Mouse (Mus musculus): ENCODE measurements at regions not wholly inside any gene's neighbourhood (a gene's known extent, or its start where the extent isn't known, plus 50 kb on each side); places are given as distances from the start of the nearest gene placed in this dataset.

GRCm38 (mm10) chr10:19140628-19141027, 125.2 kb upstream of the Tnfaip3 start:
- DNase-seq (ENCODE audit: low spot score in 2 of 2), result no peak

GRCm38 (mm10) chr10:19139234-19139633, 123.8 kb upstream of the Tnfaip3 start:
- no peak for DNase-seq (ENCODE audit: low spot score in 2 of 2)

DNA sequence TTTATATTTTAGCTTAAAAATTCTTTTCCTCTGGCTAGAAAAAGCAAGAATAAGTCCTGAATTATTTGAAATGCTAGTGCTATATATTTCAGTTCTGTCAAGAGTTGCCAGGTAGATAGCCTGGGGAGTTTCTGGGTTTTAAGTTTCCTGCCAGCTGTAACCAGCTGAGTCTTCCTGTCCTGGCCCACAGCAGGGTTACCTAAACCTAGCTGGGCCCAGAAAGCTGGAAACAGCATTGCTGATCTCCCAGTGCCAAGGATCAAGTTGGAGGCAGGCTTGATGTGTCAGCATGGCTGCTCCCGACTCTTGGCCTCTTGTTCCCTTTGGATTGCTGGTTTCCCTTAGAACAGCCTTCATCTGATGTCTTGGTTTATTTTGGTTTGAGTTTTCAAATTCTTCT, 122.8 kb upstream of the Tnfaip3 start:
- no peak for DNase-seq (ENCODE audit: low spot score in 2 of 2)

DNA sequence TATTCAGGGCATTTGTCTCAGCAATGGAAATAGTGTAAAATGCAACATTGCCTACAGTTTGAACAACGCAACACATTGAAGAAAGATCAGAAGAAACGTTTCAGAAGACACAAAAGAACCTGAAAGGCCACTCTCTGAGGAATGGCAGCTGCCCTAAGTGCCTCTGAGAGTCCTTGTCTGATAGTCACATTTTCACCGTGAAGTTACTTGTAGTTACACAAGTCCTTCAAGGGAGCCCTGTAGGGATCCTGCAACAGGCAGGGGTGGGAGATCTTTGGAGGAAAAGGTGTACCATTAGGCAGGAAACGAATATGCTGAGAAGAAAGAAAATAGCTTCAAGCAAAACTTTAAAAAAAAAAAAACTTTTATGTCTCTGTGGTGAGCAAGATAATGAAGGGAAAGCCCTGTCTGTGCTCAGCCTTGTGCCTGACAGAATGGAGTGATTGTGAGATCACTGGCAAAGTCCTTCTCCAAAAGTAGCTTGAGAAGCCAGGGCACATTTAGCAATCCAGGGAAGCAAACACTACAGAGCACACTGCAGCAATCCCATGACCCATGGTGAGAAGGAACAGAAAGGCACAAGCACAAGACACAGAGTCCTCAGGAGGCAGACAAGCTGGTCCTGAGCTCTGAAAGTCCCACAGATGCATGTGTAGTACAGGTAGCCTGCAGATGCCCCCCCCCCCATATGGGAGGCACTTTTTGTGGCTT, 112.3 kb upstream of the Tnfaip3 start:
- DNase-seq (ENCODE audit: low spot score in 2 of 2), result no peak

DNA sequence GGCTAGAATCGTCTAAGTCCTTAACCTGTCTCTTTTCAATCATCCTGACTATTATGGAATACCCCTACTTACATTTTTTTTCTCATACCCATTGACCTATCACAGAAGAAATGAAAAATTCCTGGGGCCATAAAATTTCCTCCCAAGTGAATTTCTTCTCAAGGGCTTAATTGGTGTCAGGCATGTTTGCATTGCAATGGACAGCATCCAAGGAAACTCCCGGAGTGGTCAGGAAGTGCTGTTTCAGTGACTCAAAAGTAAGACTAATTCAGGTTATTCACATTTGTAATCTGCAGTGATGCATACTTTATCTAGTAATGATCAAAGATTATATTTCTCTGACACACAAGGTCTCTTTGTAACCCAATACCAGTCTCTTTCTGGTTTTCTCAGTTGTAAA, 111.5 kb upstream of the Tnfaip3 start:
- no peak for DNase-seq (ENCODE audit: low spot score in 2 of 2)

DNA sequence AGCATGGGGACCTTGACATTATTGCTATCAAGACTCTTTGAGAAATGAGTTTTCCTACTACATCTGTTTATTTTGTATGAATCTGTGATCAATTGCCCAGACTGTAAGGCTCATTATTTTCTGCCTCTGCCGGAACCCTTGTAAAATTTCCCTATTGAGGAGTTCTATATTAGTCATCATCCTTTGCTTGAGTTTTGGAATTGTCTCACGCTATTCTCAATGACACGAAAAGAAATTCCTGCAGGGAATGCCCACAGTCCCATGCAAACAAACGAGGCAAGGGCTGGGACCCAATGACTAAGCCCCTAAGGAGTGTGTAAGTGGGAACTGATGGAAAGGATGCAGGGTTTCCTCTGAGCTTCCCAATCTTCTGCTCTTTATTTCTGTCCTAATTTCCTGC, 111.0 kb upstream of the Tnfaip3 start:
- no peak for DNase-seq (ENCODE audit: low spot score in 2 of 2)

- no peak for DNase-seq (ENCODE audit: low spot score in 2 of 2)
Observed at GRCm38 (mm10) chr10:19123691-19124090, 108.2 kb upstream of the Tnfaip3 start.

- DNase-seq (ENCODE audit: low spot score in 2 of 2), result no peak
Observed at GRCm38 (mm10) chr10:19122221-19122620, 106.8 kb upstream of the Tnfaip3 start.

- no peak for DNase-seq (ENCODE audit: low spot score in 2 of 2)
Observed at GRCm38 (mm10) chr10:19119281-19120049, 104.0 kb upstream of the Tnfaip3 start.

DNA sequence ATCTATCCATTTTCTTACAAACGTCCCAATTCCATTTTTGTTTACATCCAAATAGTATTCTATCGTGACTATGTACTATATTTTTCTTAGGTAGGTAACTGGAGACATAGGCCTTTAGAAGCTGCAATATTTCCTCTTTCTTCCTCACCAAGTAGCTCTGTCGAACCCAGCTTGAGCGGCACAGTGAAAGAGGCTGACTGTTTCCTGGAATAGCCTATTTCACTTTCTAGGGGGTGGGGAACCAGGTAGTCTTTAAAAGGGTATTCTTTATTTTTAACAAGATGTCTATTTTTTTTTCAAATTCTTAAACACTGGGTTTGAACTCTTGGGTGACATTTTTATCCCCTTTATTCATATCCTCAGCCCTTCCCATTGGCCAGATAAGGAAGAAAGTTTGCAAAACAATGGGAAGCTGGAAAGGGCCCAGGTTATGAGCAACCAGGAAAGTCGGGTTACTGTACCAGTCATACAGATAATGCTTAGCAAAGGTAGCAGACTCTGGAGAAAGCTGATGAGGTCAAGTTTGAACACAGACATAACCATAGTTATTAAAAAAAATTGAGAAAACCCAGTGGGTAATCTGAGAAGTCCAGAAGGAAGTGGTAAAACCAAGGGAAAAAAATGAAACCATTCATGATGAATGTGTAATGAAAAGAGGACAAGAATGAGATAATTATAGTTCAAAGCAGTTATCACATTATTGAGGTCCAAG, 103.3 kb upstream of the Tnfaip3 start:
- no peak for DNase-seq (ENCODE audit: low spot score in 2 of 2)

GRCm38 (mm10) chr10:19117071-19117605, 101.7 kb upstream of the Tnfaip3 start:
- no peak for DNase-seq (ENCODE audit: low spot score in 2 of 2)

DNA sequence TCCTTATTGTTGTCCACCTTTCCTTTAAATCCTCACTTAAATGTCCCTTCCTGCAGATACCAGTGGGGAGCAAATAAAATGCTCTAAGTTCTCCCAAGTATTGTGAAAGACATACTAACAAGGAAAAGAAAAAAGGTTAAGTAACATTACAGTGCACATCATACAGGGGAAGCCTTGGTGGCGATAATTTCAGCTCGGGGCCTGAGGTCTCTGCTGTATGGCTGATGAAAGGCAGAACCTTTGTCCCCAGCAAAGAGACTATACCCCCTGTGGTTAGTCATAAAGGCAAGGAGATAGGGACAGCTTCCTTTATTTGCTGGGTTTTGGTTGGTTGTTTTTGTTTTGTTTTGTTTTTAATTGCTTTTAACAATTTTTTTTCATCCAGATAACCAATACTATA, 97.0 kb upstream of the Tnfaip3 start:
- DNase-seq (ENCODE audit: low spot score in 2 of 2), result no peak

DNA sequence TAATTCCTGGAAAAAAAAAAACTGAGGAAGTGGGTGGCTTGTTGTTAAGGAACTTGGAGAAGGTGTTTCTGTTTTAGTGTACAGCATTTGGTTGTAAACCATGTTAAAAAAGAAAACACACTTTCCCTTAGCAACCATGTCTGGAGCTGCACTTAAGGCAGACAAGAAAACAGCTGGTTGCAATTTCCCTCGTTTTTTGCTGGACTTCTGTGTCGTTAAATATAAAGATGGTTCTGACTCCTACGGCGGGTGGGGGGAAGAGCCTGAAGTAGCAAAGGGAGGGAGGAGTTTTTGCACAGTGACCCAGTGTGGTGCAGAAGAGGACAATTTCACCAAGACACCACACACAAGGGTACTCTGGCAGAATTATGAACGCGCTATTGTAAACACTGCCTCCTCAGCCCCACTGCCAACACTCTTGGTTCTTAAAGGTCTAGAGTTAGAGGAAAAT, 89.8 kb upstream of the Tnfaip3 start:
- DNase-seq (ENCODE audit: low spot score in 2 of 2), result no peak

DNA sequence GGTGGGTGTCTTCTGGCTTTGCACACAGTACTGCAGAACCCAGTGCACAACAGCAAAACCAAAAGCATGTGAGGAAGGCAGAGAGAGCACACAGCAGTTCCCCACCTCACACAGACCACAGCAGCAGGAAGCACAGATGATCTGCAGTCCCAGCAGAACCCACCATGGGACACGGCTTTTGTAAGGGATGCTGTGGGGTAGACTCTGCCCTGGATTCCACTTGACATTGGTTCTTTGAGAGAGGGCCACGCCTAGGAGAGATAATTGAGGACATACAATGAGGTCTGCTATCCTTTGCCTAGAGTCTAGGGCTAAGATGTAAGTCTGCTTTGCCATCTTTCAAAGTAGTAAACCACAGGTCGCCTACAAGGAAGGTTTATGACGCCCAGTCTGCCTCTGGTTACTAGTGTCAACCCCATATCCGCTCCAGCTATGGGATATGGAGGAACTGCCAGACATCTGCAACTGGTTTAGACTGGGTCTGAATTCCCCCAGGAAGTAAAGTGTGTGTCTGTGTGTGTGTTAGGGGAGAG, 89.3 kb upstream of the Tnfaip3 start:
- peak; percentile 56 to 63 for DNase-seq (ENCODE audit: low spot score in 2 of 2)

DNA sequence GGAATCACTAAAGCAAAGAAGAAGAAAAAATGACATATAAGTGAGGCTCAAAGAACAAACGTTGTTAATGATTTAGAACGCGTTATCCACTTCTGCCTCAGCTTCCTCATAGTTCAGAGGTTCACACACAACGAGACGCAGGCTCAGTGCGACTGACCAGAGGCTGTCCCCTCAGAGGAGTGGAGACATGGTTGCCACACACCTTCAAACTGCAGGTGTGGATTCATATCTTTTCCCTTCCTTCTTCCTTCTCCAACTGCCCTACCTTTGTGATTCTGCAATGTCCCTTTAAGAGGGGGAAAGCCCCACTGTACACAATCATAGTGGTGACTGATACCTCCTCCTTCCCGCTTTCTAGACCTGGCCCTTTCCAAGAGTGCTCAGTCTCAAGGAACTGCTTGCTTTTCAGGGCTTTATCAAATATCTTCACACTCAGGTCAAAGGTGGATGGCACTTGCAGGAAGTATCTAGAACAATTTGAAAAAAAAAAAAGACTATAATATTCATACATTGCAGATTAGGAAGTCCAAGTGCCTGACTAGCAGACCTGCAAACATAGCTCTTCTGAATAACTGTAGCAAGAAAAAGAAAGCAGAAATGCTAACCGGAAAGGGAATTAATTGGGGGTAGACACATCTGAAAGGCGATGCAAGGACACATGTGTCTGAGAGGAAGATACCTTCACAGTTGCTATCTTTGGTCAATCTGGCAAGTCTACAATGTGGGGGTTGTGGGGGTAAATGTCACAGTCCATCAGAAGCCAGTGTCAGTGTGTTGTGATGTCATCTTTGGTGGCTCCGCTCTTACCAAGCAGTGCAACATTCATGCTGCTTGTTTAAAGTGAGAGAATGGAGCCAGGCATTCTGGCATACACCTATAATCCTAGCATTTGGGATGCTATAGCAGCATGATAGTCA, 84.2 kb upstream of the Tnfaip3 start:
- no peak for DNase-seq (ENCODE audit: low spot score in 2 of 2)

DNA sequence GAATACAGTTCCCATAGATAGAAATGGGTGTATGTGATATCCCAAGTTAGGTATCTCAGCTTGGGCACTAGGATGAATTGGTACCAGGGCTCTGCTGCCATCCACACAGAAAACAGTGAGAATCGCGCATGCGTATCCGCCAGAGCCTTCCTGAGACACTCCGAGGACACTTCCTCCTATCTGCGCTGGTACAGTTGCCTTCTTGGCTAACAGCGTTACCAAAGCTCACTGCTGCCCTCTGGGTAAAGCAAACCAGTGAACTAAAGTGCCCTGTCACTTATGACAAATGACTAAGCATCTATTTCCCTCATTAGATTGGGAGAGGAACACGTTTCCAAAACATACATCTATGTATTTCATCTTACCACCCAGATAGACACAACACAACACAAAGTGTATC, 78.8 kb upstream of the Tnfaip3 start:
- DNase-seq (ENCODE audit: low spot score in 2 of 2), result peak; percentile 87 to 91

GRCm38 (mm10) chr10:19093689-19094088, 78.2 kb upstream of the Tnfaip3 start:
- no peak for DNase-seq (ENCODE audit: low spot score in 2 of 2)

GRCm38 (mm10) chr10:19091949-19092348, 76.5 kb upstream of the Tnfaip3 start:
- no peak for DNase-seq (ENCODE audit: low spot score in 2 of 2)

DNA sequence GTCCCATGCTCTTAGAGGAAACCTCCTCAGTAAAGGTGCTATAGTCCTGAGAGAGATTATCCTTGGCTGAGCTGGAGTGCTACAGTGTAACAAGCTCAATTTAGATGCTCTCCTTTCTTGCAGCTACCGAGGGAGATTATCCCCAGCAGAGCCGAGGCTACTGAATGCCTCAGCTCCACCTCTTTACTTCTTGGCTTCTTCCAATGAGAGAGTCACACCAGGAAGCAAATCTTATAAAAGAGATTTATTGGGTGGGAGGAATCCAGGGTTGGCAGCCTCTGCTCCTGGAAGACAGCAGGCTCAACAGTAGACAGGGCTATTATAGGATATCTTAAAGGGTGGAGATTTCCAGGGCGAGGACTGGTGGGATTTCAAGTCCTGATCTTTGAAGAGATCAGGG, 75.7 kb upstream of the Tnfaip3 start:
- no peak for DNase-seq (ENCODE audit: low spot score in 2 of 2)

GRCm38 (mm10) chr10:19086995-19087394, 71.5 kb upstream of the Tnfaip3 start:
- DNase-seq (ENCODE audit: low spot score in 2 of 2), result no peak

- DNase-seq (ENCODE audit: low spot score in 2 of 2), result no peak
Observed at GRCm38 (mm10) chr10:19082136-19082535, 66.7 kb upstream of the Tnfaip3 start.

Data from thymus, postnatal 10 days (tissue).